In the genomic region with DNA sequence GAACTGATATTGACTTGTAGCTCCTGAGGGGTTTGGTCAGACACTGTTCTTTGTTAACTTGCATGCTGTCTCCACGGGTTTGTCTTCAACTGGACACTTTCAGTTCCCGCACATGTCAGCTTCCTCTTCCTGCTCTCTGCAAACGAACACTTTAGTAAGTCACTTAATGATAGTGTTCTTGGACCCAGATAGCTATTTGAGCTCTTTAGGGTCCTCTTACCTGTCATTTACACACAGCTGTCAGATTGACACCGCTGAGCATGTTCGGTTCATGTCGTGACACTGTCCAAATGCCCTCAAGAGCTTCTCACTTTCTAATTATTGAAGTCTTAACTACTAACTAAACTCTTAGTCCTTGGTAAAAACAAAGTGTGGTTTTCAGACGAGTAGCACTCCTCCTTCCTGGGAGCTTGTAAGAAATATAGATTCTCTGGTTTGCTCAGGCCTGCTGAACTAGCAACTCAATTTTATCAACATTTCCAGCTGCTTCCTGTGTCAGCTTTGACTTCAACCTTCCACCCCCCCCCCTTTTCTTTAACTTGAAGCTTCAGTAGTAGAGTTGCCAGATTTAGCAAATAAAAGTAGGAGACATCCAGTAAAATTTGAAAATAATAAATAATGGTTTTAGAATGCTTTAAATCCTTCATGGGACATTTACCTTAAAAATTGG, we compare ENCODE assay signal across 8 mouse cellular contexts. TPM values are rescaled to one million over a fixed set of nuclear protein-coding genes. Genes with fewer than 3 reads are reported as not detected.
DNase-seq lines count a peak whose midpoint lies in the region; ATAC-seq and TF ChIP-seq lines count a peak whose summit lies in the region.

Capza2 (plus strand) TSS at position 620 of the 670 bp plus-strand sequence.

- peaks cover 3% of the 10 kb centered on the region for H3K4me1 ChIP-seq in bone marrow, adult 2 months (ENCODE audit: control insufficient read depth, insufficient read depth, low read length)
- H3K4me1 ChIP-seq in liver, embryonic 15.5 days (replicated peaks), result peaks cover 34% of the 10 kb centered on the region
- H3K4me1 ChIP-seq in olfactory bulb, adult 2 months (ENCODE audit: control insufficient read depth, insufficient read depth, low read length), result peaks cover 2% of the 10 kb centered on the region; the same call in 1 of the 2 replicates

- H3K4me3 ChIP-seq in bone marrow, adult 2 months (replicated peaks; ENCODE audit: control insufficient read depth, low read depth, low read length), result peak within 1 kb of the TSS; percentile 79
- peak within 1 kb of the TSS; percentile 98 for H3K4me3 ChIP-seq in liver, embryonic 15.5 days (replicated peaks)
- H3K4me3 ChIP-seq in olfactory bulb, adult 2 months (ENCODE audit: insufficient read depth, low read depth, low read length), result peak within 1 kb of the TSS; percentile 85

- H3K9ac ChIP-seq in liver, embryonic 15.5 days, result peak within 1 kb of the TSS; percentile 97

- intact Hi-C loops in gastrocnemius, postnatal 36 days (cut with DNase I), result no loop called here

- peak within 1 kb of the TSS; percentile 69 for H3K4me2 ChIP-seq in liver, embryonic 15.5 days

- TF ChIP-seq POLR2A in bone marrow, adult 2 months (IDR thresholded peaks at IDR 0.05; ENCODE audit: borderline replicate concordance, control insufficient read depth, low read depth, low read length), result no peak
- TF ChIP-seq POLR2A in olfactory bulb, adult 2 months (IDR thresholded peaks at IDR 0.05; ENCODE audit: insufficient read depth, low read depth, low read length), result no peak

- no peak for ATAC-seq in inflammation-experienced regulatory T-cells, adult 6 months
- ATAC-seq in liver, embryonic 15.5 days (ENCODE audit: insufficient read depth), result no peak

- H3K27me3 ChIP-seq in liver, embryonic 15.5 days, result no peaks in the 10 kb centered on the region

- no peaks in the 10 kb centered on the region for H3K9me3 ChIP-seq in liver, embryonic 15.5 days (replicated peaks)

- DNase-seq in cerebellum, adult 9-11 months, result peak; percentile 30
- no peak for DNase-seq in cerebellum, postnatal 4 days (ENCODE audit: low spot score in 2 of 2)
- DNase-seq in gastrocnemius, postnatal 36 days, result no peak
- DNase-seq in frontal cortex, postnatal 25 days (ENCODE audit: low spot score in 2 of 2), result no peak

- H3K27ac ChIP-seq in bone marrow, adult 2 months (ENCODE audit: control insufficient read depth, insufficient read depth, low read depth, low read length, poor library complexity), result peak within 1 kb of the TSS; percentile 92
- H3K27ac ChIP-seq in liver, embryonic 15.5 days (replicated peaks), result peak within 1 kb of the TSS; percentile 92
- no peak within 1 kb of the TSS for H3K27ac ChIP-seq in olfactory bulb, adult 2 months (ENCODE audit: insufficient read depth, low read depth, low read length)

- 9% methylated on average over 7 of the region's 7 CpGs for WGBS in bone marrow, adult 2 months
- 20% methylated on average over 7 of the region's 7 CpGs for WGBS in liver, embryonic 15.5 days (ENCODE audit: insufficient replicate concordance)
- 74% methylated on average over 7 of the region's 7 CpGs for WGBS in olfactory bulb, adult 2 months

- H3K36me3 ChIP-seq in liver, embryonic 15.5 days (replicated peaks), result peaks cover 2% of the 10 kb centered on the region; the same call in 1 of the 2 replicates

- TF ChIP-seq CTCF in bone marrow, adult 2 months (IDR thresholded peaks at IDR 0.05; ENCODE audit: control insufficient read depth, insufficient read depth, low read length), result no peak
- TF ChIP-seq CTCF in olfactory bulb, adult 2 months (IDR thresholded peaks at IDR 0.05; ENCODE audit: insufficient read depth, low read depth, low read length), result no peak

RNA-seq across cellular contexts. Expression of gene Capza2, which starts in this region (rescaled TPM):
- 48.7 and 67.3 TPM in 2 replicates for polyA plus RNA-seq in bone marrow, adult 2 months (2011; ENCODE audit: insufficient read depth, insufficient read length, low replicate concordance, missing spikeins)
- 100 to 1,000 TPM; 299 to 306 TPM for total RNA-seq in gastrocnemius, postnatal 36 days (2021)
- polyA plus RNA-seq in inflammation-experienced regulatory T-cells, adult 6 months (2017; shearing (Covaris generic)), result 100 to 1,000 TPM; 310 to 480 (median 320) TPM
- 81.8 and 89.8 TPM in 2 replicates for polyA plus RNA-seq in liver, embryonic 15.5 days (2015; fragmentation: Nextera tagmentation; extraction: Ambion mirVana)
- polyA plus RNA-seq in olfactory bulb, adult 2 months (2012; ENCODE audit: insufficient read depth, insufficient read length, low replicate concordance, missing spikeins), result 161 and 490 TPM in 2 replicates
